Mouse (Mus musculus) kidney, embryonic 14.5 days (tissue): Measurements from ENCODE around the gene Pex11g. TPM values are rescaled to one million over a fixed set of nuclear protein-coding genes. Genes with fewer than 3 reads are reported as not detected.

Source experiments
- ATAC-seq: fragments of 200-750 bp; cut with Nextera tagmentation; 2 replicates; pipeline ENCODE4 v1.8.0; 2017; ENCODE audit warnings: moderate number of reproducible peaks, mild to moderate bottlenecking, moderate TSS enrichment, moderate library complexity; ENCODE audit not compliant: low FRiP score, low TSS enrichment
- H3K27ac ChIP-seq: fragments of 300-500 bp; sonication (generic); 2 replicates; pipeline ENCODE4 v1.5.1; 2014; ENCODE audit warnings: low read depth, mild to moderate bottlenecking, low read length, moderate library complexity, mixed read lengths
- H3K27me3 ChIP-seq: fragments of 300-500 bp; sonication (generic); 2 replicates; pipeline ENCODE4 v1.6.1; 2014; ENCODE audit warnings: mild to moderate bottlenecking, low read length; ENCODE audit not compliant: control insufficient read depth, insufficient read depth
- H3K36me3 ChIP-seq: fragments of 300-500 bp; sonication (generic); 2 replicates; pipeline ENCODE4 v1.6.1; 2014; ENCODE audit warnings: low read length, mixed read lengths; ENCODE audit not compliant: control insufficient read depth, insufficient read depth
- H3K4me1 ChIP-seq: fragments of 300-500 bp; sonication (generic); 2 replicates; pipeline ENCODE4 v1.6.1; 2014; ENCODE audit warnings: low read length, mixed read lengths; ENCODE audit not compliant: control insufficient read depth, insufficient read depth
- H3K4me2 ChIP-seq: fragments of 300-500 bp; sonication (generic); replicated peaks from 2 replicates; pipeline ENCODE4 v1.6.1; 2014; ENCODE audit warnings: low read depth, mild to moderate bottlenecking, low read length
- H3K4me3 ChIP-seq: fragments of 300-500 bp; sonication (generic); 2 replicates; pipeline ENCODE4 v1.5.1; 2014; ENCODE audit warnings: mild to moderate bottlenecking, low read length
- H3K9ac ChIP-seq: fragments of 300-500 bp; sonication (generic); 2 replicates; pipeline ENCODE4 v1.6.1; 2014; ENCODE audit warnings: low read depth, mild to moderate bottlenecking, low read length, moderate library complexity
- H3K9me3 ChIP-seq: fragments of 300-500 bp; sonication (generic); 2 replicates; pipeline ENCODE4 v1.6.1; 2016; ENCODE audit warnings: low read length; ENCODE audit not compliant: control insufficient read depth
- WGBS: fragments of 180-500 bp; shearing (Covaris S2); extraction: QIAGEN DNeasy Blood & Tissue Kit; methylation state at CpG from one replicate; pipeline ENCODE4 v1.1.7; 2014; 5-methylcytosine and 5-hydroxymethylcytosine counted together
- polyA plus RNA-seq: library from polyadenylated mRNA; unstranded; fragments of >200 nt; fragmentation: Nextera tagmentation; extraction: Ambion mirVana; gene quantifications from 2 replicates; pipeline ENCODE4 v1.2.1, GENCODE M21; 2014

Gene Pex11g
- polyA plus RNA-seq, 1 experiment from 2014 or later: 4.4 TPM

- WGBS: 23% methylated on average over 5 of the region's 5 CpGs
- ATAC-seq: 0 out of 2 replicates have a peak, but pooled peaks have one; percentile 33
- no peaks in the 10 kb centered on the region for H3K36me3 ChIP-seq
- H3K27ac ChIP-seq: no peak overlapping the region
- H3K4me1 ChIP-seq: no peaks in the 10 kb centered on the region
- H3K4me3 ChIP-seq: no peak overlapping the region
- no peak overlapping the region for H3K4me2 ChIP-seq
- no peak overlapping the region for H3K9ac ChIP-seq
- H3K27me3 ChIP-seq: no peaks in the 10 kb centered on the region
- no peaks in the 10 kb centered on the region for H3K9me3 ChIP-seq
Measured at GRCm38 (mm10) chr8:3485192-3485591, 17.7 kb upstream of the Pex11g start.

- ATAC-seq: no peak
- WGBS: 91% methylated on average over 7 of the region's 7 CpGs
- Histone ChIP-seq H3K9ac (no peak overlapping the region), H3K27ac (no peak overlapping the region), H3K4me3 (no peak overlapping the region), H3K27me3 (no peaks in the 10 kb centered on the region), H3K4me1 (no peaks in the 10 kb centered on the region), H3K36me3 (no peaks in the 10 kb centered on the region), H3K4me2 (no peak overlapping the region), H3K9me3 (no peaks in the 10 kb centered on the region)
Measured at GRCm38 (mm10) chr8:3483546-3483945, 16.1 kb upstream of the Pex11g start.

- Histone ChIP-seq H3K4me1 (no peaks in the 10 kb centered on the region), H3K27ac (no peak overlapping the region), H3K4me3 (no peak overlapping the region), H3K9me3 (no peaks in the 10 kb centered on the region), H3K36me3 (no peaks in the 10 kb centered on the region), H3K4me2 (no peak overlapping the region), H3K9ac (no peak overlapping the region), H3K27me3 (no peaks in the 10 kb centered on the region)
- 90% methylated on average over 22 of the region's 22 CpGs for WGBS
- ATAC-seq: no peak
Measured at GRCm38 (mm10) chr8:3482240-3482740, 14.8 kb upstream of the Pex11g start.

GRCm38 (mm10) chr8:3481605-3482004 is 14.1 kb upstream of the Pex11g start:
- 72% methylated on average over 5 of the region's 5 CpGs for WGBS
- no peak overlapping the region for H3K4me2 ChIP-seq
- H3K9me3 ChIP-seq: no peaks in the 10 kb centered on the region
- no peaks in the 10 kb centered on the region for H3K27me3 ChIP-seq
- H3K4me1 ChIP-seq: no peaks in the 10 kb centered on the region
- H3K9ac ChIP-seq: no peak overlapping the region
- no peaks in the 10 kb centered on the region for H3K36me3 ChIP-seq
- no peak for ATAC-seq
- H3K4me3 ChIP-seq: no peak overlapping the region
- H3K27ac ChIP-seq: no peak overlapping the region

- H3K27me3 ChIP-seq: no peaks in the 10 kb centered on the region
- no peaks in the 10 kb centered on the region for H3K36me3 ChIP-seq
- no peak overlapping the region for H3K4me3 ChIP-seq
- no peak overlapping the region for H3K4me2 ChIP-seq
- ATAC-seq: no peak
- WGBS: 50% methylated on average over 4 of the region's 4 CpGs
- H3K27ac ChIP-seq: no peak overlapping the region
- no peaks in the 10 kb centered on the region for H3K9me3 ChIP-seq
- H3K9ac ChIP-seq: no peak overlapping the region
- H3K4me1 ChIP-seq: no peaks in the 10 kb centered on the region
Measured at GRCm38 (mm10) chr8:3480221-3480785, 12.8 kb upstream of the Pex11g start.

GRCm38 (mm10) chr8:3475715-3476429 is 8.4 kb upstream of the Pex11g start:
- Histone ChIP-seq H3K27me3 (no peaks in the 10 kb centered on the region), H3K9ac (no peak overlapping the region), H3K4me2 (peak overlapping the region; percentile 43), H3K4me1 (no peaks in the 10 kb centered on the region), H3K9me3 (no peaks in the 10 kb centered on the region), H3K36me3 (no peaks in the 10 kb centered on the region), H3K4me3 (peak overlapping the region; percentile 26), H3K27ac (no peak overlapping the region)
- no peak for ATAC-seq
- WGBS: 29% methylated on average over 37 of the region's 37 CpGs

GRCm38 (mm10) chr8:3470562-3470961 is 3.1 kb upstream of the Pex11g start, which contains the start of gene Tex45:
TSS of gene Tex45 (plus strand) at chr8:3470862.
- Histone ChIP-seq H3K36me3 (no peaks in the 10 kb centered on the region), H3K4me1 (0 out of 2 replicates have a peak, but pooled peaks cover 4% of the 10 kb centered on the region), H3K9ac (no peak within 1 kb of the TSS), H3K27ac (no peak within 1 kb of the TSS), H3K4me2 (no peak within 1 kb of the TSS), H3K4me3 (no peak within 1 kb of the TSS), H3K9me3 (no peaks in the 10 kb centered on the region), H3K27me3 (no peaks in the 10 kb centered on the region)
- no peak for ATAC-seq

GRCm38 (mm10) chr8:3468838-3469237 is 1.4 kb upstream of the Pex11g start:
- 97% methylated on average over 1 of the region's 1 CpGs for WGBS
- no peak overlapping the region for H3K27ac ChIP-seq

GRCm38 (mm10) chr8:3467886-3468545 is 536 bp upstream of the Pex11g start:
- Histone ChIP-seq H3K9me3 (no peaks in the 10 kb centered on the region), H3K9ac (peak overlapping the region; percentile 66), H3K27me3 (no peaks in the 10 kb centered on the region), H3K27ac (peak overlapping the region; percentile 69), H3K4me3 (peak overlapping the region; percentile 51), H3K36me3 (no peaks in the 10 kb centered on the region), H3K4me1 (0 out of 2 replicates have a peak, but pooled peaks cover 4% of the 10 kb centered on the region), H3K4me2 (peak overlapping the region; percentile 59)
- no peak for ATAC-seq
- WGBS: 57% methylated on average over 9 of the region's 9 CpGs

More at GRCm38 (mm10) chr8:3468838-3469237, 1.4 kb upstream of the Pex11g start:
- Histone ChIP-seq H3K36me3 (no peaks in the 10 kb centered on the region), H3K27me3 (no peaks in the 10 kb centered on the region), H3K9me3 (no peaks in the 10 kb centered on the region), H3K9ac (no peak overlapping the region), H3K4me1 (0 out of 2 replicates have a peak, but pooled peaks cover 4% of the 10 kb centered on the region), H3K4me2 (no peak overlapping the region), H3K4me3 (no peak overlapping the region)
- ATAC-seq: no peak
